Mouse (Mus musculus) liver, postnatal 0 days (tissue): Measurements from ENCODE around the gene Prkd2.

Experiments
- CTCF ChIP-seq: sonication (generic); IDR thresholded peaks from 2 replicates; pipeline ENCODE4 v1.5.1; 2016; ENCODE audit warnings: antibody characterized with exemption, low read depth
- EP300 ChIP-seq: IDR thresholded peaks from 2 replicates; pipeline ENCODE4 v1.6.1; 2016; ENCODE audit warnings: antibody characterized with exemption, low read depth, mild to moderate bottlenecking

DNA sequence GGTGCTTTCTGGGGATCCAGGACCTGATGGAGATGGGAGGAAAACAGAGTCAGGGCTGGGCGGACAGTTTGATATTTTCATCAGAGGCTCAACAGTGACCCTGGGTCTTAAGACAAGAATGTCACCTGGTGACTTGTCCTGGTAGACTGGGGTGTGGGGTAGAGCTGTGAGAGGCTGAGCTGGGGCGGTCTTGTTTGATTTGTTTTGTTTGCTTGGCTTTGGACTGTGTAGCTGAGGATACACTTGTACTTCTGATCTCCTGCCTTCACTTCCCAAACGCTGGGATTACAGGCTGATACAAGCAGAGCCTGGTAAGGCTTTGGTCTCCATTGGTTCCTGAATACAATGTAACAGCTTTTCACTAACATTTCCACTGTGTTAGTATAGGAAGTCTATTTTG is 24.8 kb downstream of the Prkd2 start:
- TF ChIP-seq CTCF (no peak), EP300 (no peak)
